Mouse (Mus musculus) frontal cortex, adult (tissue): ENCODE data around the gene Chd5.

Experiments
- ATAC-seq: cut with Nextera tagmentation; 2 replicates; pipeline ENCODE4 v1.9.2; 2017; ENCODE audit warnings: mild to moderate bottlenecking, moderate library complexity, mixed read lengths; ENCODE audit not compliant: low TSS enrichment

Gene Chd5

GRCm38 (mm10) chr4:152338419-152339292, at the start of gene Chd5:
Chd5 (plus strand) TSS chr4:152338651.
- ATAC-seq = peak; percentile 66

- ATAC-seq = no peak
These were observed 48.1 kb upstream of the Chd5 start for GRCm38 (mm10) chr4:152290385-152290784.

- no peak for ATAC-seq
These were observed 47.5 kb upstream of the Chd5 start for GRCm38 (mm10) chr4:152290991-152291390.

- ATAC-seq = no peak
These were observed 46.9 kb upstream of the Chd5 start, which contains the start of gene Hes3 for GRCm38 (mm10) chr4:152291562-152291961. Hes3 (minus strand) TSS chr4:152291662.

GRCm38 (mm10) chr4:152292102-152292765, 46.2 kb upstream of the Chd5 start:
- no peak for ATAC-seq

- no peak for ATAC-seq
These were observed 44.1 kb upstream of the Chd5 start for GRCm38 (mm10) chr4:152294188-152294929.

GRCm38 (mm10) chr4:152295916-152296315, 42.5 kb upstream of the Chd5 start:
- ATAC-seq = no peak

GRCm38 (mm10) chr4:152296371-152296770, 42.1 kb upstream of the Chd5 start:
- ATAC-seq = no peak

- peak; percentile 93 for ATAC-seq
These were observed 41.3 kb upstream of the Chd5 start, which contains the start of gene Icmt for GRCm38 (mm10) chr4:152296874-152297861. Icmt (plus strand) TSS chr4:152297227.

GRCm38 (mm10) chr4:152298836-152299235, 39.6 kb upstream of the Chd5 start:
- no peak for ATAC-seq

GRCm38 (mm10) chr4:152300375-152300774, 38.1 kb upstream of the Chd5 start:
- no peak for ATAC-seq

- no peak for ATAC-seq
These were observed 36.4 kb upstream of the Chd5 start for GRCm38 (mm10) chr4:152302012-152302411.

- ATAC-seq = no peak
These were observed 35.3 kb upstream of the Chd5 start for GRCm38 (mm10) chr4:152303172-152303571.

- ATAC-seq = no peak
These were observed 33.8 kb upstream of the Chd5 start for GRCm38 (mm10) chr4:152304685-152305084.

GRCm38 (mm10) chr4:152305991-152306390, 32.5 kb upstream of the Chd5 start:
- ATAC-seq = no peak

- ATAC-seq = no peak
These were observed 30.9 kb upstream of the Chd5 start for GRCm38 (mm10) chr4:152307542-152307941.

GRCm38 (mm10) chr4:152312186-152312585, 26.3 kb upstream of the Chd5 start:
- ATAC-seq = no peak

- 0 out of 2 replicates have a peak, but pooled peaks have one; percentile 26 for ATAC-seq
These were observed 25.2 kb upstream of the Chd5 start for GRCm38 (mm10) chr4:152313211-152313632.

- no peak for ATAC-seq
These were observed 24.5 kb upstream of the Chd5 start for GRCm38 (mm10) chr4:152313934-152314333.

GRCm38 (mm10) chr4:152315498-152316213, 22.8 kb upstream of the Chd5 start:
- peak; percentile 46; the same call in 1 of the 2 replicates for ATAC-seq
